Mouse (Mus musculus) heart, embryonic 13.5 days (tissue): ENCODE data around the gene Farp1. TPM values are rescaled to one million over a fixed set of nuclear protein-coding genes. Genes with fewer than 3 reads are reported as not detected.

ENCODE experiments used
- ATAC-seq: fragments of 200-750 bp; cut with Nextera tagmentation; 2 replicates; pipeline ENCODE4 v1.8.0; 2017; ENCODE audit warnings: moderate TSS enrichment; ENCODE audit not compliant: insufficient number of reproducible peaks, low FRiP score, low TSS enrichment; ENCODE audit errors: extremely low read depth
- H3K27ac ChIP-seq: fragments of 300-500 bp; sonication (generic); replicated peaks from 2 replicates; pipeline ENCODE4 v1.5.1; 2015; ENCODE audit warnings: moderate library complexity, mild to moderate bottlenecking, inconsistent platforms
- H3K27me3 ChIP-seq: fragments of 300-500 bp; sonication (generic); replicated peaks from 2 replicates; pipeline ENCODE4 v1.6.1; 2015; ENCODE audit warnings: mild to moderate bottlenecking, inconsistent platforms
- H3K36me3 ChIP-seq: fragments of 300-500 bp; sonication (generic); 2 replicates; pipeline ENCODE4 v1.6.1; 2015; ENCODE audit warnings: mild to moderate bottlenecking, inconsistent platforms
- H3K4me1 ChIP-seq: fragments of 300-500 bp; sonication (generic); 2 replicates; pipeline ENCODE4 v1.6.1; 2015; ENCODE audit warnings: inconsistent platforms
- H3K4me2 ChIP-seq: fragments of 300-500 bp; sonication (generic); 2 replicates; pipeline ENCODE4 v1.6.1; 2015; ENCODE audit warnings: inconsistent platforms, mild to moderate bottlenecking, moderate library complexity
- H3K4me3 ChIP-seq: fragments of 300-500 bp; sonication (generic); 2 replicates; pipeline ENCODE4 v1.5.1; 2015; ENCODE audit warnings: moderate library complexity, mild to moderate bottlenecking, inconsistent platforms
- H3K9ac ChIP-seq: fragments of 300-500 bp; sonication (generic); 2 replicates; pipeline ENCODE4 v1.6.1; 2015; ENCODE audit warnings: inconsistent platforms, mild to moderate bottlenecking, moderate library complexity
- H3K9me3 ChIP-seq: fragments of 300-500 bp; sonication (generic); 2 replicates; pipeline ENCODE4 v1.6.1; 2016; ENCODE audit warnings: inconsistent platforms
- WGBS: fragments of 180-500 bp; shearing (Covaris S2); methylation state at CpG from one replicate; pipeline ENCODE4 v1.1.7; 2015; ENCODE audit warnings: mixed read lengths; 5-methylcytosine and 5-hydroxymethylcytosine counted together
- polyA plus RNA-seq: library from polyadenylated mRNA; unstranded; fragments of >200 nt; fragmentation: Nextera tagmentation; extraction: Ambion mirVana; gene quantifications from 2 replicates; pipeline ENCODE4 v1.2.1, GENCODE M21; 2015

Gene Farp1
- polyA plus RNA-seq, 1 experiment from 2014 or later: 17.6 TPM

DNA sequence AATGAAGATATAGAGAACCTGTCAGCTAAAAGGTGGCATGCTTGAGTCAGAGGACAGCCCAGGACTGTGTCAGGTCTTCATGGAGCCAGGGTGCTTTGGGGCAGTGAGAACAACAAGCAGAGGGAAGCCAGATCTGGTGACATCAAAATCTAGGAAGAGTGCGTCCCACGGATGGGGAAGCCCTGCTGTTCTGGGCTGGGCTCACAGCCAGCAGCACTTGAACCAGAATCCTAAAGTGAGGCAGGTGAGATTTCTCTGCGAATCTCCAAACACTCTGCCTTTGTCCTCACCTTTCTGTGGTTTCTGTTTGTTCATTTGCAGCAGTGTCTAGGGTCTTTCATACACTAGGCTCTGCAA is 173.1 kb downstream of the Farp1 start:
- no peaks in the 10 kb centered on the region for H3K27me3 ChIP-seq
- peaks cover 22% of the 10 kb centered on the region for H3K4me1 ChIP-seq
- H3K9me3 ChIP-seq: no peaks in the 10 kb centered on the region
- H3K4me3 ChIP-seq: no peak overlapping the region
- 0 out of 2 replicates have a peak overlapping the region, but pooled peaks have one; percentile 9 for H3K9ac ChIP-seq
- H3K36me3 ChIP-seq: peaks cover 38% of the 10 kb centered on the region
- H3K27ac ChIP-seq: peak overlapping the region; percentile 17; the same call in 1 of the 2 replicates
- H3K4me2 ChIP-seq: no peak overlapping the region
- ATAC-seq: no peak
- WGBS: 36% methylated on average over 3 of the region's 3 CpGs

DNA sequence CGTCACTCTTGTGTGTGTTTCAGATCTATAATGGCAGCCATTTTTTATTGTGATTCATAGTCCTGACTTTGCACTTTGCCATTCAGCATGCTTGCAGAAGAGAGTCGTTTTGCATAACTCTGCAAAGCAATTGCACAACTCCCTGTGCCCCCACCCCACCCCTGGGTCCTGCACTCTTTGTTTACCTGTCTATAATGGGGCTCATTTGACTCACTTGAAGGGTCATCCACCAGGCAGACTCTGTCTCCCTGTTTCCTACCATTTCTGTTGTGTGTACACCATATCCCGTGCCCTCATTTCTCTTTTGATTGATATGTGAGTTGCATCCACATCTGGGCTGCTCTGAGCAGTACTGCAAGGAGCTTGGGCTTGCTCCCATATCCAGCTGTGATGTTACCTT is 175.3 kb downstream of the Farp1 start:
- H3K9ac ChIP-seq: no peak overlapping the region
- no peaks in the 10 kb centered on the region for H3K27me3 ChIP-seq
- H3K4me2 ChIP-seq: no peak overlapping the region
- H3K36me3 ChIP-seq: peaks cover 38% of the 10 kb centered on the region
- no peak overlapping the region for H3K27ac ChIP-seq
- ATAC-seq: no peak
- H3K4me3 ChIP-seq: no peak overlapping the region
- peaks cover 28% of the 10 kb centered on the region for H3K4me1 ChIP-seq
- H3K9me3 ChIP-seq: no peaks in the 10 kb centered on the region
- 77% methylated on average over 3 of the region's 3 CpGs for WGBS

DNA sequence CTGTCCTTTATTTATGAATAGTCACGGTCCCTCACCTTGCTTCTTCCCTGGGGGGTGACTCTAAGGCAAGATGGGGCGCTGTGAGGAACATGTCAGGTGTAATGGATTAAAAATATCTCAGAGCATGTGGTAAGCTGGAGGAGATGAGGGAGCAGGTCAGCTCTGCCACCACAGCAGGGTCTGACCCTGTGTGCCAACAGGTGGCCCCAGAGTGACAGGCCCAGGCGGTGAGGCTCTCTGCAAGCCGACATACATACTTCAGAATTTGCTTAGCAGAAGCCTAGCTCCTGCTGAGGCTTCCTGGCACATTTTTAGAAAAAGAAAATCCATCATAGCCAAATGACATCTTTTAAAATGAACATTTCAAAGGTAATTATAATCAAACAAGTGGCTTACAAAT is 178.7 kb downstream of the Farp1 start:
- no peaks in the 10 kb centered on the region for H3K9me3 ChIP-seq
- H3K27me3 ChIP-seq: no peaks in the 10 kb centered on the region
- H3K9ac ChIP-seq: no peak overlapping the region
- H3K4me1 ChIP-seq: peaks cover 32% of the 10 kb centered on the region
- H3K36me3 ChIP-seq: peaks cover 24% of the 10 kb centered on the region
- WGBS: 70% methylated on average over 4 of the region's 4 CpGs
- no peak overlapping the region for H3K4me3 ChIP-seq
- ATAC-seq: no peak
- no peak overlapping the region for H3K27ac ChIP-seq
- no peak overlapping the region for H3K4me2 ChIP-seq

DNA sequence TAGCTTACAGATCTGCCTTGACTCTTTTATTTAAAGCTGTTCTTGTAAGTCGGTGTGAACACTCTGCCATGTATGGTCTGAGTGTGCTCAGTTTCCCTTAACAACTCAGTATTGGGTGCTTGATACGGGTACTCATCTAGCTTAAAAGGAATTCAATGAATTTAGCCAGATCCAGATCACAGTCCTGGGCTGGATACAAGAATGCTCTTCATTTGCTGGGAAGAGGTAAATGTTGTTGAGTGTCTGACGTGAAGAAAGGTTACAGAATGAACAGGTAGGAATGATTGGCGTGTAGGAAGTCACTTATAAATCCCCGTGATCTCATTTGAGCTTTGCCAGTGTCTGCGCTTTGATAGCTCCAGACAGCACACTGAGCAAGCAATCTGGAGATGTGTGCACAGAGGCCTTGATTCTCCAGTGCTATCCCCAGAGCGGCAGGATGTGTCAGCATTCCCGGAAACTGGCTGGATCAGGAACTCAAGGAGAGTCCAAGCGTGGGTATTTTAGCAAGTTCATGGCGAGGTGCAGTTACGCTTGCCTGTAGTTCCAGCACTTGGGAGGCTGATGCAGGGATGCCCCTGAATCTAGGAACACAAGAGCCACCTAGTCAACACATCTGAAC is 179.7 kb downstream of the Farp1 start:
- Histone ChIP-seq H3K36me3 (peaks cover 15% of the 10 kb centered on the region), H3K4me1 (peaks cover 39% of the 10 kb centered on the region), H3K9me3 (no peaks in the 10 kb centered on the region), H3K27me3 (no peaks in the 10 kb centered on the region), H3K4me2 (no peak overlapping the region), H3K9ac (no peak overlapping the region), H3K4me3 (no peak overlapping the region), H3K27ac (no peak overlapping the region)
- WGBS: 76% methylated on average over 11 of the region's 11 CpGs
- no peak for ATAC-seq

DNA sequence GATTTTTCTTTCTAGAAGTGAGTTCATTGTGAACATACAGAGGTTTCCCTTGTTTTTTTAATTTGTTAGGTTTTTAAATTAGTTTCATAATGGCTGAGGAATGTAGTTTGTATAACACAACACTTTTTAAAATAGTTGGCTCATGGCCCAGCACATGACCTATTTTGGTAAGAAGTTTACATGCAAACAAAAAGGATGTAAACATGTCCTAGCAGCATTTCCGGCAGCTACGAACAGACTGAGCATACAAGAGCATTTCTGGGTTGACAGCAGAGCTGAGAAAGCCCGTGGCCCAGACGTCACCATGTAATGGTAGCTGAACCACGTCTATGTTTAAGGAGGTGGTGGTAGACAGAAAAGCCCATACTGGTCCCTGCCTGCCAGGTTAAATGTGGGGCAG is 180.8 kb downstream of the Farp1 start:
- H3K36me3 ChIP-seq: peaks cover 15% of the 10 kb centered on the region
- WGBS: 69% methylated on average over 5 of the region's 5 CpGs
- no peak for ATAC-seq
- H3K27me3 ChIP-seq: no peaks in the 10 kb centered on the region
- no peak overlapping the region for H3K27ac ChIP-seq
- no peak overlapping the region for H3K4me3 ChIP-seq
- H3K9me3 ChIP-seq: no peaks in the 10 kb centered on the region
- H3K4me1 ChIP-seq: peaks cover 42% of the 10 kb centered on the region
- H3K9ac ChIP-seq: no peak overlapping the region
- H3K4me2 ChIP-seq: no peak overlapping the region

DNA sequence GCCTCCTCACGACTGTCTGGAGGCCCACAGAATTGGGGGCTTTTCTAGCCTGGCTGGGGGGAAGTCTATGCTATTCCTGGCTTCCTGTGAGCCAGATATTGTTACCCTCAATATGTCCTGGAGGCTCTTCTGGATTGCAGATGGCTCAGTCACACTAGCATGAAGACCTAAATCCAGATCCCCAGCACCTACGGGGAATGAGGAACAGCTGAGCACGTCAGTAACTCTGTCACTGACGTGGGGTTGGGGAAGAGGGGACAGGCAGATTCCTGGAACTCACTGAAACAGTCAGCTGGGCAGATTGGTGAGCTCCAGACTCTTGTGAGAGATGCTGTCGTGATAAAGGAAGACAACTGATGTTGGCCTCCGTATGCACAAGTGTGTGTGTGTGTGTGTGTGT is 181.7 kb downstream of the Farp1 start:
- H3K27ac ChIP-seq: 0 out of 2 replicates have a peak overlapping the region, but pooled peaks have one; percentile 1
- no peak overlapping the region for H3K4me3 ChIP-seq
- H3K36me3 ChIP-seq: peaks cover 23% of the 10 kb centered on the region
- WGBS: 37% methylated on average over 6 of the region's 6 CpGs
- ATAC-seq: no peak
- H3K27me3 ChIP-seq: no peaks in the 10 kb centered on the region
- H3K9ac ChIP-seq: no peak overlapping the region
- H3K4me1 ChIP-seq: peaks cover 42% of the 10 kb centered on the region
- H3K9me3 ChIP-seq: peaks cover 5% of the 10 kb centered on the region; the same call in 1 of the 2 replicates
- no peak overlapping the region for H3K4me2 ChIP-seq

DNA sequence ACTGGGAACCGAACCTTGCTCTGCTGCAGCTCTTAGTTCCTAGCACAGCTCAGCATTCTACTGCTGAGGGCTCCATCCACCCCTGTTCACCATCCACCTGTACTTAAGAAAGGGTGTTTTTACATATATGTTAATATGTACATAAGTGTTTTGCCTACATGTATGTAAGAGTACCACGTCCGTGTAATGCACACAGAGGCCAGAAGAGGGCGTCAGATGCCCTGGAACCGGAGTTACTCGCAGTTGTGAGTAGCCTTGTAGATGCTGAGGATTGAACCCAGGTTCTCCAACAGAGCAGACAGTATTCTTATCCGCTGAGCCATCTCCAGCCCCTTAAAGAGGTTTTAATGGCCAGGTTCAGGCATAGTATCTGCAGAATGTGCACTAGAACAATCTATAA is 183.6 kb downstream of the Farp1 start:
- no peak overlapping the region for H3K4me3 ChIP-seq
- no peak overlapping the region for H3K27ac ChIP-seq
- H3K9ac ChIP-seq: no peak overlapping the region
- H3K4me1 ChIP-seq: peaks cover 38% of the 10 kb centered on the region
- H3K36me3 ChIP-seq: peaks cover 29% of the 10 kb centered on the region
- WGBS: 75% methylated on average over 7 of the region's 7 CpGs
- ATAC-seq: no peak
- peaks cover 5% of the 10 kb centered on the region; the same call in 1 of the 2 replicates for H3K9me3 ChIP-seq
- no peak overlapping the region for H3K4me2 ChIP-seq
- H3K27me3 ChIP-seq: no peaks in the 10 kb centered on the region

DNA sequence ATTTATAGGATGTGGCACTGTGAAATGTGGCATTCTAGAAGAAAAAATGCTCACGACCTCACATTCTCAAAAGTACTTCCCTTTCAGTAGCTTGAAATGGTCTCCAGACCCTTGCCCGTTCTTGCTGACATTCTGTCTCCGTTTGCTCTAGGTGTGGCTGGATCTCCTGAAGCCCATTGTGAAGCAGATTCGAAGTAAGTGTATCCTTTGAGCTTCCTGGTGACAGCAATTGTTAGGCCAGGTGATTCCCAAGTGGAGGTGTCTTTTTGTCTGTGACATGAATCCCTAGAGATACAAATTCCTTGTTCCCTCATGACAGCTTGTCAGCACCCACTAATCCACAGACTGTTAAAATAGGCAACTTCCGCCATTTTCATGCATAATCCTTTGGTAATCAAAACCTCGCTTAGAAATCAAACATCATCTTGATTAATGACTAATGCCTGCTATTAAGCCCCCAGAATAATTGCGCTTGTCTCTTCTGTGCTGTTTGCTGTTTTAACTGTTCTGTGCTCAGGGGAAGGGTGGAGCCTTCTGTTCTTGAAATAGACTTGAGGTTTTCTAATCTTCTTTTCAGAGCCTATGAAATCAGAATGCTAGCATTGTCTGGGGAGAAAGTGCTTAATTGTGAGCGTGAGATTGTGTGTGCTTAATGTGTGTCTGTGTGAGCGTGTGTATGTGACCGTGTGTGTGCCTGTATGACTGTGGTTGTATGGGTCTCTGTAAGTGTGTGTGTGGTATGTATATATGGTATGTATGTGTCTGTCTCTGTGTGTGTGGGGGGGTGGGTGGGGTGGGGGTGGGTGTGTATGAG is 184.4 kb downstream of the Farp1 start:
- WGBS: 72% methylated on average over 10 of the region's 10 CpGs
- no peak overlapping the region for H3K4me2 ChIP-seq
- H3K9ac ChIP-seq: no peak overlapping the region
- ATAC-seq: no peak
- H3K27ac ChIP-seq: no peak overlapping the region
- H3K9me3 ChIP-seq: peaks cover 5% of the 10 kb centered on the region; the same call in 1 of the 2 replicates
- H3K27me3 ChIP-seq: no peaks in the 10 kb centered on the region
- peaks cover 36% of the 10 kb centered on the region for H3K36me3 ChIP-seq
- H3K4me3 ChIP-seq: no peak overlapping the region
- H3K4me1 ChIP-seq: peaks cover 34% of the 10 kb centered on the region

DNA sequence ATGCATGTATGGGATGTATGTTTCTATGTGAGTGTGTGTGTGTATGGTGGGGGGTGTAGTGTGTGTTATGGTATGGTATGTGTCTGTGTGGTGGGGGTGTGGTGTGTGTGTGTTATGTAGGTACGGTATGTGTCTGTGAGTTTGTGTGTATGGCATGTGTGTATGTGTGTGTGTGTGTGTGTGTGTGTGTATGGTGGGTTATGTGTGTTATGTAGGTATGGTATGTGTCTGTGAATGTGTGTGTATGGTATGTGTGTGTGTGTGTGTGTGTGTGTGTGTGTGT is 185.0 kb downstream of the Farp1 start:
- no peak overlapping the region for H3K9ac ChIP-seq
- H3K36me3 ChIP-seq: peaks cover 41% of the 10 kb centered on the region
- H3K4me2 ChIP-seq: no peak overlapping the region
- H3K27ac ChIP-seq: no peak overlapping the region
- H3K4me1 ChIP-seq: peaks cover 32% of the 10 kb centered on the region
- H3K27me3 ChIP-seq: no peaks in the 10 kb centered on the region
- ATAC-seq: no peak
- H3K9me3 ChIP-seq: peaks cover 5% of the 10 kb centered on the region; the same call in 1 of the 2 replicates
- WGBS: 100% methylated on average over 1 of the region's 1 CpGs
- no peak overlapping the region for H3K4me3 ChIP-seq

DNA sequence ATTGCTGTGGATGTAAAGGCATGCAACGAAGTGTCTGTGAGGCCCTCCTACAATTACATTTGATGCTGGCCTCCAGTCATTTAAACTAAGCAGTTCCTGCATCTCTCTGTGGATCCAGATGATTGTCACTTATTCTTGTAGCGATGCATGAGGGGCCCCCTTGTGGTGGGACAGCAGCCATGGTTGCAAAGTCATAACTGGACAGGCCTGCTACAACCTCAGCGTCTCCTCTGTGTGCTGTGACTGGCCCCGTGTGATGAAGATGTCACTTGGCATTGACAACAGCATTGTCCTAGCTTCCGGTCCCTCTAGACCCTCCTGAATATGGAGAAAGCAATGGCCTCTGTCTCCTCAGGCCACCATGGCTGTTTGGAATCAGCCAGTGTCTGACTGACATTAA is 185.7 kb downstream of the Farp1 start:
- no peak overlapping the region for H3K4me2 ChIP-seq
- no peak overlapping the region for H3K27ac ChIP-seq
- WGBS: 78% methylated on average over 5 of the region's 5 CpGs
- no peak overlapping the region for H3K9ac ChIP-seq
- H3K36me3 ChIP-seq: peaks cover 41% of the 10 kb centered on the region
- peaks cover 40% of the 10 kb centered on the region for H3K4me1 ChIP-seq
- H3K4me3 ChIP-seq: no peak overlapping the region
- no peaks in the 10 kb centered on the region for H3K27me3 ChIP-seq
- H3K9me3 ChIP-seq: peaks cover 5% of the 10 kb centered on the region; the same call in 1 of the 2 replicates
- no peak for ATAC-seq

DNA sequence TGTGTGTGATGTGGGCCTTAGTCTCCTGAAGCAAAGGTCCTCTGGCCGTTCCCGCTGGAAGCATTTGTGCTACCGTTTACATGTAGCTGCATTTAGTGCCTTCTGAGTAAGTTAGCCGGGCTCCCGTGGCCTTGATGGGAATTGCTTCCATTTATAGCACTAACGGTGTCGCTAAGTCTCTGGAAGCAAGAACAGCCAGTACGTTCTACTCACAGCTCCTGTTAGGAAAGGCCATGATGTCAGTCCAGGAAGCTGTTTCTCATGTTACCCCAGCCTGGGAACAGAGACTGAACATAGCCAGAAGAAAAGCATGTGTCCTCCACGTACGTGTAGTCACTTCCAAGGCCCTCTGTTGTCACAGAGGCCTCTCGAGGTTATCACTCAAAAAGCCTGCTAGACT is 190.8 kb downstream of the Farp1 start:
- 25% methylated on average over 11 of the region's 11 CpGs for WGBS
- Histone ChIP-seq H3K4me1 (peaks cover 19% of the 10 kb centered on the region), H3K9me3 (peaks cover 5% of the 10 kb centered on the region; the same call in 1 of the 2 replicates), H3K4me3 (no peak overlapping the region), H3K36me3 (peaks cover 55% of the 10 kb centered on the region), H3K27ac (peak overlapping the region; percentile 90), H3K27me3 (no peaks in the 10 kb centered on the region), H3K4me2 (no peak overlapping the region), H3K9ac (peak overlapping the region; percentile 67)
- ATAC-seq: no peak
